Mouse (Mus musculus) ES-Bruce4 (cell line): ENCODE measurements around the gene Slc1a3. TPM values are rescaled to one million over a fixed set of nuclear protein-coding genes. Genes with fewer than 3 reads are reported as not detected.
A peak's percentile ranks its signal among the peaks of the same experiment; 100 is the strongest.
"Not testable (repeated sequence)": the region's sequence is repeated elsewhere in the genome, so short reads cannot be mapped to it uniquely, and the experiment has no call there.

Experiments used
- H3K27ac ChIP-seq: 2 replicates; pipeline ENCODE4 v1.5.1; 2012; ENCODE audit warnings: low read length, inconsistent platforms; ENCODE audit not compliant: insufficient read depth
- H3K27me3 ChIP-seq: 2 replicates; pipeline ENCODE4 v1.6.1; 2012; ENCODE audit warnings: mild to moderate bottlenecking, low read length, inconsistent platforms; ENCODE audit not compliant: control insufficient read depth, poor library complexity, insufficient read depth, severe bottlenecking
- H3K36me3 ChIP-seq: 2 replicates; pipeline ENCODE4 v1.6.1; 2012; ENCODE audit warnings: inconsistent platforms, mild to moderate bottlenecking, low read length, moderate library complexity; ENCODE audit not compliant: control insufficient read depth, poor library complexity, insufficient read depth, severe bottlenecking
- H3K4me1 ChIP-seq: one replicate; pipeline ENCODE4 v1.8.1; 2011; ENCODE audit warnings: low read length; ENCODE audit not compliant: control insufficient read depth, insufficient read depth
- H3K4me3 ChIP-seq: 2 replicates; pipeline ENCODE4 v1.5.1; 2011; ENCODE audit warnings: low read depth, mild to moderate bottlenecking, low read length
- H3K9ac ChIP-seq: 2 replicates; pipeline ENCODE4 v1.6.1; 2012; ENCODE audit warnings: low read depth, mild to moderate bottlenecking, inconsistent platforms; ENCODE audit not compliant: poor library complexity, severe bottlenecking
- H3K9me3 ChIP-seq: replicated peaks from 2 replicates; pipeline ENCODE4 v1.6.1; 2012; ENCODE audit warnings: mild to moderate bottlenecking, low read length, inconsistent platforms; ENCODE audit not compliant: control insufficient read depth, poor library complexity, insufficient read depth, severe bottlenecking
- CTCF ChIP-seq: IDR thresholded peaks from one replicate; pipeline ENCODE4 v1.8.1; 2011; ENCODE audit warnings: low read depth, low read length
- EP300 ChIP-seq: IDR thresholded peaks from 2 replicates; pipeline ENCODE4 v1.6.1; 2011; ENCODE audit warnings: low read depth, low read length; ENCODE audit not compliant: insufficient read depth
- POLR2A ChIP-seq: IDR thresholded peaks from one replicate; pipeline ENCODE4 v1.8.1; 2011; ENCODE audit warnings: low read length; ENCODE audit not compliant: insufficient read depth
- polyA plus RNA-seq: library from polyadenylated mRNA; stranded (reverse); fragments of >200 nt; gene quantifications from 2 replicates; pipeline ENCODE4 v1.2.4, GENCODE M21; 2011; ENCODE audit warnings: low read depth; ENCODE audit not compliant: missing spikeins, insufficient read depth, insufficient read length

The Slc1a3 gene
- polyA plus RNA-seq, 1 experiment: 21.7 TPM

GRCm38 (mm10) chr15:8697976-8698375 is 12.6 kb downstream of the Slc1a3 start:
- H3K36me3 ChIP-seq: peaks cover 4% of the 10 kb centered on the region; the same call in 1 of the 2 replicates
- H3K4me1 ChIP-seq: peaks cover 2% of the 10 kb centered on the region
- no peak overlapping the region for H3K4me3 ChIP-seq
- H3K27me3 ChIP-seq: no peaks in the 10 kb centered on the region
- peak; percentile 97 for TF ChIP-seq EP300
- no peak for TF ChIP-seq POLR2A
- no peak overlapping the region for H3K9ac ChIP-seq
- H3K9me3 ChIP-seq: peaks cover 20% of the 10 kb centered on the region
- peak overlapping the region; percentile 98 for H3K27ac ChIP-seq

GRCm38 (mm10) chr15:8697500-8697899 is 13.1 kb downstream of the Slc1a3 start:
- peaks cover 2% of the 10 kb centered on the region for H3K4me1 ChIP-seq
- H3K27me3 ChIP-seq: no peaks in the 10 kb centered on the region
- H3K9ac ChIP-seq: no peak overlapping the region
- peak overlapping the region; percentile 98 for H3K27ac ChIP-seq
- no peak overlapping the region for H3K4me3 ChIP-seq
- H3K36me3 ChIP-seq: peaks cover 4% of the 10 kb centered on the region; the same call in 1 of the 2 replicates
- H3K9me3 ChIP-seq: peaks cover 16% of the 10 kb centered on the region
- TF ChIP-seq CTCF: no peak
- TF ChIP-seq EP300: peak; percentile 56; the same call in 1 of the 2 replicates
- no peak for TF ChIP-seq POLR2A

DNA sequence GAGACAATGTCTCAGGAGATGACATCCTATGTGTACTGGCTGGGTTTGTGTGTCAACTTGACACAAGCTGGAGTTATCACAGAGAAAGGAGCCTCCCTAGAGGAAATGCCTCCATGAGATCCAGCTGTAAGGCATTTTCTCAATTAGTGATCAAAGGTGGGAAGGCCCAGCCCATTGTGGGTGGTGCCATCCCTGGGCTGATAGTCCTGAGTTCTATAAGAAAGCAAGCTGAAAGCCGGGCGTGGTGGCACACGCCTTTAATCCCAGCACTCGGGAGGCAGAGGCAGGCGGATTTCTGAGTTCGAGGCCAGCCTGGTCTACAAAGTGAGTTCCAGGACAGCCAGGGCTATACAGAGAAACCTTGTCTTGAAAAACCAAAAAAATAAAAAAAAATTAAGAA is 20.4 kb downstream of the Slc1a3 start:
- not testable (repeated sequence) for H3K4me1 ChIP-seq, H3K27me3 ChIP-seq, H3K4me3 ChIP-seq, H3K27ac ChIP-seq, H3K9ac ChIP-seq, H3K9me3 ChIP-seq, H3K36me3 ChIP-seq

DNA sequence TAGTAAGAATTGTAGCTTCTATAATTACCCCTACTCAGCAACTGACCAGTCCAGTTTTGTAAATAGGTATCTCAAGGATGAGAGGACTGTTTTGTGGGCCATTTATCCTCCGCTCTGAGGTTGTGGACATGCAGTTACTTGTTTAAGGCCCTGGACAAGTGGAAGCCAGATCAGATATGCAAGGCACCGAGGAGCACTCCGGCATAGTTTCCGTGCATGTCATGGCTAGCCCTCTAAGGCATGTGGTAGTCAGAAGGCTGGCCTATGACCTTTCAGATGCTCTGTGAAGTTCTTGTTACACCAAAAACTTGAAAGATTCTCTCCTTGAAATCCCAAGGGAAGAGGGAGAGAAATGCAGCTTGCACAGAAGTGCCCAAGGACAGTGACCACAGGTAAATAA is 23.7 kb downstream of the Slc1a3 start:
- Histone ChIP-seq H3K9me3 (no peaks in the 10 kb centered on the region), H3K27me3 (no peaks in the 10 kb centered on the region), H3K4me1 (no peaks in the 10 kb centered on the region), H3K36me3 (peaks cover 6% of the 10 kb centered on the region; the same call in 1 of the 2 replicates), H3K27ac (no peak overlapping the region), H3K4me3 (no peak overlapping the region), H3K9ac (no peak overlapping the region)
- TF ChIP-seq POLR2A (no peak), EP300 (no peak), CTCF (no peak)

GRCm38 (mm10) chr15:8685506-8685905 is 25.1 kb downstream of the Slc1a3 start:
- no peak overlapping the region for H3K27ac ChIP-seq
- no peak overlapping the region for H3K9ac ChIP-seq
- H3K27me3 ChIP-seq: no peaks in the 10 kb centered on the region
- peaks cover 6% of the 10 kb centered on the region; the same call in 1 of the 2 replicates for H3K36me3 ChIP-seq
- H3K4me1 ChIP-seq: no peaks in the 10 kb centered on the region
- no peak overlapping the region for H3K4me3 ChIP-seq
- TF ChIP-seq EP300 (no peak), POLR2A (no peak), CTCF (no peak)
- H3K9me3 ChIP-seq: no peaks in the 10 kb centered on the region

GRCm38 (mm10) chr15:8684263-8684662 is 26.3 kb downstream of the Slc1a3 start:
- Histone ChIP-seq H3K27ac (no peak overlapping the region), H3K36me3 (peaks cover 6% of the 10 kb centered on the region; the same call in 1 of the 2 replicates), H3K4me3 (no peak overlapping the region), H3K4me1 (no peaks in the 10 kb centered on the region), H3K27me3 (no peaks in the 10 kb centered on the region), H3K9me3 (no peaks in the 10 kb centered on the region), H3K9ac (no peak overlapping the region)
- TF ChIP-seq CTCF (no peak), POLR2A (no peak), EP300 (no peak)
